Mouse (Mus musculus) cerebellum, postnatal 4 days (tissue): ENCODE data around the gene Comp.

ENCODE experiments used
- DNase-seq, 2 experiments: peaks; one replicate each; pipeline ENCODE4 v3.0.0; 2022; ENCODE audit warnings: low spot score in 2 of 2, mixed read lengths in 1 of 2

Comp gene

DNA sequence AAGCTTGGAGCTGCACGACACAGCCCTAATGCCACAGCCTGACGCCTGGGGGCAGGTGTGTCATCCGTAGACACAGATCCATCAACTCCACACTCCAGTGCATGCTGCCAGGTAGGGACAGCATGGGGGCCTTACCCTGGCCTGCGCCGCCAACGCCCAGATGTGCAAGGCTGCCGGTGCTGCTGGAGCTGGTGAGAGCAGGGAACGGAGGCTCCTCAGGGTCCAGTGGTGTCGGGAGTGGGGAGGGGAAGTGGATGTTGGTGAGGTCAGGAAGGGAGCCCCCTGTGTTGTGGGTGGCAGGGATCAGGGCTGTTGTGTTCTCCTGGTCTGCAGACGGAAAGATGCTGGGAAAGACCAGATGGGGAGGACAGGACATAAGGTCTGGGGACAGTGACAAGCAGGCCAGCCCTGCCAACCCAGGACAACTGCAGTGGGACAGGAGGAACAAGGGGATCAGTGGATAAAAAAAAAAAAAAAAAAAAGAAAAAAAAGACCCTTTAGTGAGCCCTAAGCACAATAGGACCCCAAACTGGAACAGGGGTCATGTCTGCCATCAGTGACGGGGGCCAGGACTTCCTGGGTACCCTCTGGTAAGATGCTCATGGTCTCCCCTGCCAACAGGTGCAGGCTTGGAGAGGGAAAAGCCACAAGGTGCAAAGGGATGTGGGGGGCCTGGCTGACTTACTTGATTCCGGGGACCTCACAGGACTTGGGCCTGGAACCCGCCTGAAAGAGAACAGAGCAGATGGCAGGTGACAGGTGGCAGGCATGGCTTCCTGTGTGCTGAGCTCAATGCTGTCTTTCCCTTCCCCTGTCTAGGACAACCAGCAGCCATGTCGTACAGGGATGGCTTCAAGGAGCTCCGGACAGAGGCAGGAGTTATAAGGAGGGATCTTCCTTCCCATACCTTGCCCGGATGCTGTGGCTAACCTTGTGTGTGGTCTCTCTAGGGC is 24.5 kb downstream of the Comp start:
- DNase-seq = no peak

DNA sequence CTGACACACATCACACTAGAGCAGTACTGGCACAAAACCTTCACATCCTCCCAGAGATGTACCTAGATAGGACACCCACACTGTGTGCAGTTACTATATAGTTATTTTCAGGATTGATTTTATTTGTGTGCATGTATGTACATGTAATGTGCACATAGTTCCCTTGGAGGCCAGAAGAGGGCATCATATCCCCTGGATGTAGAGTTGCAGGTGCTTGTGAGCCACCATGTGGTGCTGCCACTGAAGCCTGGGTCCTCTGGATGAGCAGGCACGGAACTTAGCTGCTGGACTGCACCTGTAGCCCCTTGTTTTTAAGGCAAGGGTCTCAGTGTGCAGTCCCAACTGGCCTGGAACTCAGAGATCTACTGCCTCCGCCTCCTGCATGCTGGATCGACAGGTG is 30.9 kb downstream of the Comp start:
- no peak for DNase-seq

DNA sequence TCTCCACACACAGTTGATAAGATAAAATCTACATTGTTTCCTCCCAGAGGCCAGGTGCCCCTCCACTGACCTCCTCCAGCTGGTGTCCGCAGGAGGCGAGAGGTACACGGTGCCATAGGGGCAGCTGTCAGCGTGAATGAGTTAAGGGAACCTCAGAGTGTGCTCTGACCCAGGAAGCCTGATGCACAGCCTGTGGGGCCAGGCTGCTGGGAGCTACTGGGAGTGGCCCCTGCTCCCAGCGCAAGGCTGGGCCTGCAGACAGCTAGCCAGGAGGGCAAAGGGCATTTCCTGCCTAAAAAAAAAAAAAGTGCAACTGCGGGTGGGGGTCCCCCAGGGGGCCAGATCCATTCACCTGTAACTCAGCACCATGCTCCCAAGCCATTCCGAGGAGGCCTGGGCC is 31.8 kb downstream of the Comp start:
- no peak for DNase-seq

DNA sequence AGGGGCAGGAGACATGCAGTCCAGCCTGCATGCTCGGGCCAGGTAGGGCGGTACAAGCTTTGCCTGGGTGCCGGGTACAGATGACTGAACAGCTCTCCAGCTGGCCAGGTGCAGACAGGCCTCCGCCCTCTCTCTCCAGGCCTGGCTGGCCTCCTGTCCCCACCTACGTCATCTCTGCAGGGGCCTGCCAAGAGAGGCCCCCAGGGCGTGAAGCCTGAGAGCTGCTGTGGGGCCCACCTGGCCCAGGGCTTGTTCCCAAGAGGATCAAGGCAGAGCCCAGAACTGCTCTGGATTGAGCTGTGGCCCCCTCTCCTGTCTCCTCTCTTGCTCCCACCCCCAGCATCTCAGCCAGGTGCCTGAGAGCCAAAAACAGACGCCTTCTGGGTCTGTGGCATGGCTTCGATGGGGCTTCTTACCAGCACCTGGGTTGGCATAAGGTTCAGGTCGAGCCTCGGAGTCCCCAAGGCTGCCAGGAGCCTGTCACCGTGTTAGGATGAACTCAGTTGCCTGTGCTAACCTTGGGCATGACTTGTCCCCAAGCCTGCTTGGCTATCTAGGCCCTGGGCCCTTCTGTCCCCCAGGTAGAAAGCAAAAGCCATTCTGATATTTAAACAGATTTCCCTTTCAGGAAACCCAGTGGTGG is 33.2 kb downstream of the Comp start:
- no peak for DNase-seq

DNA sequence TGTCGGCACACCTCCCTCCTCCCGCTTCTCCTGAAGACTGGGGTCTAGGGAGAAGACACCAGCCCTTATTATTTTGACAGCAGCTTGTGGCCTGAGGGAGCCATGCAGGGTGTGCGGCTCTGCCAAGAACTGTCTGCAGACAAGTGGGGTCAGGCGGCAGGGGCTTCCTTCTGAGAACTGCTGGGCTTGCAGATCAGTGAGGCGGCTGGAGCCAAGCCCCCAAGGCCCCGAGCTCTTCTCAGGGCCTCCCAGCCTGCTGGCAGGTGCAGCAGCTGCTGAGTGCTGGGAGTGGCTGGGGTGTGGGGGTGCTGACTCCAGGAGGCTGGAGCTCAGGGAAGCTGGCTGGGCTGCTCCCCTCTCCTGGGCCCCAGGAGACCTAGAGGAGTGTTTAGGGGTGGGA is 34.9 kb downstream of the Comp start:
- peak in 1 of 2 experiments; percentile 51 for DNase-seq

DNA sequence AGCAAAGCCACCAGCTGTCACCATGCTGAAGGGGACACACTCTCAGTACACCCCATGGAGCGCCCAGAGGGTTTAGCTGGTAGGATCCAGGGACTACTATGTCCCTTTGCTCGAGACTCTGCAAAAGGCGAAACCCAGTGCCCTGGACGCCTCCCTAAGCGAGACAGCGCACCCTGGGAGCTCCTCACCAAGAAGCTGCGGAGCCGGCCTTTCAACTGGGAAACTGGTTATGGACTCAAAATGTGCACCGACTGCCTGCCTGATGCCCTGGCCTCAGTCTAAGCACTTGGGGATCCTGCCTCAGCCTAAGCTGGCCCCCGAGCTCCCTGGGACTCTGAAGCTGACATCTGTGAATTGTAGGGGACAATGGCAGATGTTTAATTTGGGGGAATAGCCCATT is 35.7 kb downstream of the Comp start:
- no peak for DNase-seq

DNA sequence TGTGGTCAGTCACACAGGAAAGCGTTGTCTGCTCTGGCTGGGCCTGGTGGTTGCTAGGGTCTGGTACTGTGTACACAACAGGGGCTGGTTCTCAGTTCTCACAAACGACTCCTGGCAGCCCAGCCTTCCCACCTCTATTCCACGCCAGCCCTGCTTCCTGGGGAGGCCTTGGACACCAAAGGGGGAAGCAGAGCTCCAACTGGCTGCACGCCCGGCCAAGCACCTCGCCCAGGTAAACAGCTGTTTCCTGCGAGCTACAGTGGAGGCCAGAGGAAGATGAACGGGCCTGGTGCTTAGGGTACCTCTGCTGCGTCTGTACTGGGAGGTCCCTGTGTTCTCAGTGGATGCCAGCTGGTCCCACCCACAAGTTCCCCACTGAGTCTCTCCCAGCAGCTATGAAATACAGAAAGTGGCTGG is 36.1 kb downstream of the Comp start:
- no peak for DNase-seq

DNA sequence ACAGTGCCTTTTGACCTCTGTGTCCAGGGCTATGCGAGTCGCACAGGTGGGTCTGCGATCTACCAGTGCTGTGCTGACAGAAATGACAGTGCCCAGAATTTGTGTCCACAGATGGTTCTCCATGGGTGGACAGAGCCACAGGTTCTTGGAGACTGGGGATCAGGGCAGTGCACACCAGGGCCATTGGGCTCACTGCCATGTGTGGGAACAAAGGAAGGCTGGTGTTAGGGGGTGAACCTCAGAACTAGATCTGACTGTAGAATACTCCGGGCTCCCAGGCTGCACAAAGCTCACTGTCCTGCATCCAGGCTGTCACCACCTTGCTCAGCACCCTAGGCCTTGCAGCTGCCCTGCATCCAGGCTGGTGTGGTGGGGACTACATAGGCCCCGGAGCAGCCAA is 36.9 kb downstream of the Comp start:
- DNase-seq = no peak

DNA sequence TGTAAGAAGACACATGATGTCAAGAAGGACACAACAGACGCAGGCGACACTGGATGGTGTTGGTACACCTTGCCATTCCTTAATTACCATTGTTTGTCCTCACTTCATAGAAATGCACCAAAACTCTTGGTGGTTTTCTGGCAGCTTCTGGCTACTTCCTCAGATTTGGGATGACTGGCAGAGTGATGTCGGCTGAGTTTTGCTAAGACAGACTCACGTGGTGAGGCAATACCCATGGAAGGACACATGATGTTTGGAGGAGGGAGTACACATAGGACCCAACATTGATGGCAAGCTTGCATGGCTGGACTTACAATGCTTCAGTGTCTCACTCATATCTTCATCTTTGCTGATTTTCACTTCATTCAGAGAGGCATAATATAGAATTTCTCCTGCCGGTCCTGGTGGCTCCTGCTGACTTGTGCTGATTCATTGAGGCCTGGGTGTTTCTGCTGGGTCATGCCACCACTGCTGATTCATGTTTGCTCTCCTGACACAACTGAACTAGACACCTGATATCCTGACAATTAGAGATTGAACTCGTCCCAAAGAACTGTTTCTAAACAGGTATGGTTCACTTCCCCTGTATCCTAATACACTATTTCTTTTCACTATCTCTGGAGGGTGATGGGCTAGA is 41.1 kb downstream of the Comp start:
- no peak for DNase-seq

DNA sequence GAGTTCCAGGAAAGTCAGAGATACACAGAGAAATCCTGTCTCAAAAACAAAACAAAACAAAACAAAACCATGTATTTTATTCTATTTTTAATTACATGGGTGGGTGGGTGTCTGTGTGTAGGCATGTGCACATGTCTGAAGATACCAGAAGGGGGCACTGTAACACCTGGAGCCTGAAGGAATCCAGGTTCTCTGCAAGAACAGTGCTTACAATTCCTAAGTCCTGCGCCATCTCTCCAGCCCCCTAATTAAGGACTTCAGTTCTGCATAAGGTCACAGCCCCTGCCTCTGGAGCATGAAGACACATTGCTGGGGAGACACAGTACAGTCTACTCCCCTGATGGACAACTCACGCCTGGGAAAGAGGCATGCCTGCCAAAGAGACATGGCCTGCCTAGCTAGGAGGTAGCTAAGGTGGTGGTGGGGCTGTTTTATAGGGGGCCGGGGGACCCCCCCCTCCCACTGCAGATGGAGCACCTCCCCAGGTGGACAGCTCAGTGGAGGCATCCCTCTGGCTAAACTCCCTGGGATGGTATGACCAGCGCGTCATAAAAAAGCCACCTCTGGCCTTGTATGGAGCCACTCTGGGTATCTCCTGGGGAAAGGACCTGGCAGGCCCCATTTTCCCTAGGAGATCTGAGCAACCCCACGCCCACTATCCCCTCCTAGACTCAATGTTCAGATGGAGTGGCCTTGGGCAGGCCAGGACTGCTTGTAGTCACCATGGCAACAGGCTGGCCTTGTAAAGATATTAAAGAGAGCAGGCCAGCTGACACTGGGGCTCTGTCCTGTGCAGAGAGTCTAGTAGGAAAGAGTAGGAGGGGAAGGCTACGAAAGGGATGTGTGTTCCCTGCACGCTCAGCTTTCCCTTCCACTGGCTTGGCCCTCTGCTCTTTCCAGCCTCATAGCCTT is 42.4 kb downstream of the Comp start:
- DNase-seq = no peak

DNA sequence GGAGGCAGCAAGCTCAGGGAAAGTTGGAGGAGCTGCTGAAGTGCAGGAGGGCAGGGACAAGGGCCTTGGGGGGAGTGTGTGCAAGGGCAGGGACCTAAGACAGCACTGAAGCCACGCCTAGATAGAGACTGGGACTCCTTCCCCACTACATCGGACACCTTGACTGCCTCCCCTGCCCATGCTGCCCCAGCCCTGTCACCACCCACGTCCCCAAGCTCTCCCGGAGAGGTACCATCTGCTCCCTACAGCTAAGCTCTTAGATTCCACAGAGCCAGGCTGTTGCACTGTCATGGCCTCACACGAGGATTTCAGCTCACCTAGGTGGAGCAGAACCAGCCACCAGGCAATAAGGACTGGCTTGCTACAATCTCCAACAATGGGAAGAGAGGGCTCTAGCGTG is 43.6 kb downstream of the Comp start:
- DNase-seq = no peak

DNA sequence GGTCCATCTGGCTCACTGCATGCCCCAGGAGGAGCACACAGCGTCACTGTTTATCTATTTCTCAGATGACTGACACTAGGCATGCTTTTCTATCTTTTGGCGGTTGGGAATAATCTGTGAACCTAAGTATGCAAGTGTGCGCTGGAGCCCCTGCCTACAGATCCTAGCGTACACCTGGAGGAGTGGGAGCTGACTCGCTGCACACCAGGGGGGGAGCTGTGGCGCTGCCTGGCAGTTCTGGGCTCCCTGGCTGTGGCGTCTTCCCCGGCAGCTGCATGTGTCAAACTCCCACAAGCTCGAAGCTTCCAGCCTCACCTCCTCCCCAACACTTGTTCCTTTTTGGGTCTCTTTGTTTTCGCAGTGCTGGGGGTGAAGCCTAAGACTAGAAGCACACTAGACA is 44.6 kb downstream of the Comp start:
- DNase-seq = no peak

DNA sequence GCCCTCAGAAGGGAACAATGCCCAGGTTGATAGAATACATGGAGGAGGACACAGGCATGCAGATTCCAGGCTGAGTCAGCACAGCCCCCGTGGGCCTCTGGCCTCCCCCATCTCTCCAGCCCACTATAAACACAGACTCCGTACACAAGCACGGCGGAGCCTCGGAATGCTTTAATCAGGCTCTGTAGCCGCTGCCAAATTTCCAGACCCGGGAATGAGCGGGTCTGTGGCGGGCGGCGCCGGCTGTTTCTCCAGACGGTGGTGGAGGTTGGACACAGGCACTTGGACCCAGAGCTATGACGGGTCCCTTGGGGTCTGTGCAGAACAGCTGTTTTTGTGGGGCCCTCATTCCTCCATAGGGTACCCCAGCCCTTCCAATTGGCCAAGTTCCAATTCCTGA is 45.6 kb downstream of the Comp start:
- DNase-seq = peak in 1 of 2 experiments; percentile 30

DNA sequence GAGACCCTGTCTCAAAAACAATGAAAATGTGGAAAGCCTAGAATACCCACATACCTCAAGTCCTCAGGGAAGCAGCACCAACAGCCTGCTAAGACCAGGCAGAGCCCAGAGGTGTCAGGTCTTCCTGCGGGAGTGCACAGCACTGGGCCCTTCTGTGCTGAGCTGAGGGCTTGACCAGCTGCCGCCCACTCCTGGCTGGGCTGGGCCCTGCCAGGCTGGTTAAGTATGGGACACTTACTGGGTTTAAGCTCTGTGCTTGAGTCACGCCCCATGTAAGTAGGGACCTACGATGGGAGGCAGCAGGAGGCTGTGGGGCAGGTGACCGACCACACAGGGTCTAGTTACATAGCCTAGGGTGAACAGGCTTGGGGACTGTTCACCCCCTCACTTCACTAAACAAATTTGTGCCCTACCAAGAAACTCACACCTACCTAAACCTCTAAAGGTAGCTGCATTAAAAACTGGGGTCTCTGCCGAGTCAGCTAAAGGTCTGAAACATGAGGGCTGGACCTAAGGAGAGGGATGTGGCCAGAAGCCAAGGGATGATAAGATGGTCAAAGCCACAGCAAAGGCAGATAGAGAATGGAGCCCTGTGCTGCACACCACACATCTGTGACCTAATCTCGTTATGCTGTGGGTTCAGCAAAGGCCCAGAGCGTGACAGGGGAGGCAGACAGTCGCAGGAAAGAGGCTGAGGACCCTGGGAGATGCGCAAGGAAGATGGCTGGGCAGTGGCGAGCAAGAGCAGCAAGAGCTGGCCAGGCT is 46.7 kb downstream of the Comp start:
- no peak for DNase-seq

DNA sequence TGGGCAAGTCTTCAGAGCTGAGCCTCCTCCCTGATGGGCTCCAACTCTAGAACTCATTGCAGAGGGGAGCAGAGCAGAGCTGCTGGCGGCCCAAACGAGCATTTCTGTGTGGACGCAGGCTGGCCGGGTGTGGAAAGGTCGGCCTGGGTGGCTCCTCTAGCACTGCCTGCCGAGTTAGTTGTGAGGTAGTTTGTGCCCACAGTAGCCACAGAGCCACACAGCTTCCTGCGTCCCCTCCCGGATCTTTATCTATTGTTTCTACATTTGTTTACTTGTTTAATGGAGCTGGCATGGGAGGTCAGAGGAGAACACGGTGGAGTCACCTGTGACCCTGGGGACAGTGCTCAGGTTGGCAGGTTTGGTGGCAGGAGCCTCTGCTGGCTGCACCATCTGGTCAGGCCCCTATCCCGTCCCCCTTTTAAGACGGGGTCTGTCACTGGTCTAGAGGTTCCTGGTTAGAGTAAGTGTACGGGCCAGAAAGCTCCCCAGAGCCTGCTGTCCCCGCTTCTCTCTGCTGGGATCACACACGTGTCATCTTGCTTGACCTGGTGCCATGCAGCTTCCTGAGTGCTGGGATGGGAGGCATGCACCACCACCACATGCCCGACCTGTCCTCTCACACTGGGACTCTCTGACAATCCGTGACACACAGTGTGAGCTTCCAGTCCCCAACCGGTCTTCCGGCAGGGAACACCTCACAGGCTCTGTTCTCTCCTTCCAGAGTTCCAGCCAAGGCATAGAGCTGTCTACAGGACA is 48.2 kb downstream of the Comp start:
- no peak for DNase-seq

DNA sequence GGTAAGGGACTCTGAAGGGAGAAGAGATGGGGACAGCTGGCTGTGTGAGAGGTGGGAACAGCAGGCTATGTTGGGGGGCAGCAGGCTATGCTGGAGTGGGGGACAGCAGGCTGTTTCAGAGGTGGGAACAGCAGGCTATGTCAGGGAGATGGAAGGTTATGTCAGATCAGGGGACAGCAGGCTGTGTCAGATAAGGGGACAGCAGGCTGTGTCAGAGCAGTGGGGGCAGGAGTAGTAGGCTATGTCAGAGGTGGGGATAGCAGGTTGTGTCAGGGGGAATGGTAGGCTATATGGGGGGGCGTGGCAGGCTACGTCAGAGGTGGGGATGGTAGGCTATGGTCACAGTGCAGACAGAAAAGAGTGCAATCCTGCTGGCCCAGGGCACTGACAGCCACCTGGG is 49.4 kb downstream of the Comp start:
- no peak for DNase-seq

DNA sequence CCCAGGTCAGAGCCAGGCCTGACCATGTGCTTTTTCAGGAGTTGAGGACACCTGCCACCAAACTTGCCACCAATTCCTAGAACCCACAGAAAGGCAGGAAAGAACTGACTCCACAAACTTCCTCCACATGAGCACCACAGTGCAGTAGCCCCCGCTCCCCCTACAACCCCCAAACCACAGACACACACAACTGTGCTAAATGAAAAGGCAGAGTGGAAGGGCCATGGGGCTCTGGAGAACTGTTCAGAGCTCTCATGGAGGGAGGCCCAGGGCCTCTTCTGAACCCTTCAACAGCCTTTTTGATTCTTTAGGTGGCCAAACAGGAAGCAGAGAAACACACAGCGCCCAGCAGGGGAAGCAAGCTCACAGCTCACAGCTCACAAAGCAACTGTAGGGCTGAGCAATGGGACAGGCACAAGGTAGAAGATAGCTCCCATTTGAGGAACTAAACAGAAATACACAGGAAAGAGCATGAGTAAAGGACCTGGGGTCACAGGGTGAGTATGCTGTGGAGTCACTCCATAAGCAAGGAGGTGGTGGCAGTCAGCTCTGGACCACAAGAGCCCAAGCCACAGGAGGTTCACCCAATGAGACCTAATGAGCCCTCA is 53.0 kb downstream of the Comp start:
- DNase-seq = no peak

DNA sequence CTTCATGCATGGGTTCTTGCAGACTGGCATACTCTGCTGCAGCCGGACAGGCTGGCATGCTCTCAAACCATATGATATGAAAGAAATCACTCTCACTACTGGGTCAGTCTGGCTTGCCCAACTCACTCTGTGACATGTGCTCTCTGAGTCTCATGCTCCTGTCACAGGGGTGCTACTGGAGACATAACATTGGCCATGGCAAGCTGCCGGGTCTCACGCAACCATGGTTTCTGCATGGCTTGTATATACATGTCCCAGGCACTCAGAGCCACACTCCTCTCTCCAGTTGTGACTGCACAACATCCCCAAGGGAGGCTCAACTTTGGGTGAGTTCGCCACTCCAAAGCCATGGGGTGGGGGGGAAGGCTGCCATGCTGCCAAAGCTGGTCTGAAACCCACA is 57.9 kb downstream of the Comp start:
- no peak for DNase-seq
